Mouse (Mus musculus) megakaryocyte, embryonic 14.5 days (primary cell): ENCODE data around the gene Stom.

Experiments used
- FLI1 ChIP-seq: IDR thresholded peaks from 2 replicates; pipeline ENCODE4 v1.6.1; 2012; ENCODE audit warnings: low read length, inconsistent platforms, mixed read lengths
- GATA1 ChIP-seq: IDR thresholded peaks from 3 replicates; pipeline ENCODE4 v1.6.1; 2012; ENCODE audit warnings: mixed read lengths, low read length, inconsistent platforms, borderline replicate concordance

DNA sequence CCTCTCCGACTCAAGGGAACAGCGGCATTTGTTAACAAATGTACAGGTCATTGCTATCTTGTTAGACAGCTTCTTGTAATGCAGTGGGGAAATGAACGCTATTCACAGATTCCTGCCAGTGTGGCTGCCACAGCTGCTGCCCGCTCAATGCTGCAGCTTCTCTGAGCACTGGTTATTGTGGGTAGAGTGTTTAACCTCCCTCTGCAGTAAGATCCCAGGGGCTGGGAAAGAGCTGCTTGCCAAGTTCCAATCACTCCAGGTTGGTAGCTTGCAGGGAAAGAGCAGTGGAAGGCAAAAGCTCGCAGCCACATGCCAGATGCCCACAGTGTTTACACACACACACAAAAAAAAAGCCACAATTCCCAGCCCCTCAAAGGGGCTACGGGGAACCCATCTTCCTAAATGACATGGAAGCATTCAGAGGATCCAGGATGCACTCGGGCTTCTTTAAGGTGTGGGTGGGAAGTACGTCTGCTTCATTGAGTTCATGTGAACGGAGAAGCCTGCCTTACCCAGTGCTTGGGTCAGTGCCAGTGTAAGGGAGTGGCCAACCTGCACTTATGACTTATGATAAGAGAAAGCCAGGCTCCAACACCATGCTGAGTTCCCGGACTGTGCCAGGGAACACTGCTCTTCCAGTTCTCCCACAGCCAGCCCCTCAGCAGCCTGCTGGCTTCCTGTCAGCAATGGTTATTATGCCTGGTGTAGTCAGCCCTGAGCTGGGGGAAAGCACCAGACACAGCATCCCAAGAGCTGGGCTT, 14.2 kb downstream of the Stom start:
- TF ChIP-seq GATA1 (no peak), FLI1 (no peak)
